Mouse (Mus musculus) thymus, adult 2 months (tissue): ENCODE data around the gene Ptpn11.

Experiments
- CTCF ChIP-seq: fragments of 200-500 bp; IDR thresholded peaks from 2 replicates; pipeline ENCODE4 v1.5.1; 2012; ENCODE audit warnings: mild to moderate bottlenecking, control low read depth, low read length, moderate library complexity, borderline replicate concordance; ENCODE audit not compliant: control insufficient read depth, poor library complexity, insufficient read depth; ENCODE audit errors: extremely low read depth
- POLR2A ChIP-seq: fragments of 200-500 bp; IDR thresholded peaks from 2 replicates; pipeline ENCODE4 v1.6.1; 2012; ENCODE audit warnings: mild to moderate bottlenecking, low read length, control low read depth, moderate library complexity; ENCODE audit not compliant: control insufficient read depth, poor library complexity, insufficient read depth; ENCODE audit errors: extremely low read depth

DNA sequence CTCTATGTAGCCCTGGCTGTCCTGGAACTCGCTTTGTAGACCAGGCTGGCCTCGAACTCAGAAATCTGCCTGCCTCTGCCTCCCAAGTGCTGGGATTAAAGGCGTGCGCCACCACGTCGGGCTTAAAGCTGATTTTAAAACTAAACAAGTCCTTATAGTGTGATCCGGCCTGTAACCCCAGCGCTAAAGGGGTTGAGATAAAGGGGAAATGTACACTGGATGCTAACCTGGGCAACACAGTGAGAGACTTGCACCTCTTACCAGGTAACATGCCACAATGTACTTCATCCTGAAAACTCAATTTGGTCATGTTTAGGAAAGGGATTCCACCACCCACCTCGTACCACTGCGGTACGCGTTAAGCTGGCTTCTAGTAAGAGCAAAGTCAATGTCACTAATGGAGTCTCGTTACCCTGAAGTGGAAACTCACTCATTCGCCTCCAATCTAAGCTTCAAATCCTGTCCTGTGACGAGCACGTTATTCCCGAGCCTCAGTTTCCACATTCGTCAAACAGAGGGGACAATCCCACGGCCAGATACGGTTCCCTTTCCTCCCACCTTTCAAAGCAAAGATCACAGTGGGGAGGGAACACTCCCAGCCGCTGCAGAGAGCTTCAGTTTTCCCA is 874 bp downstream of the Ptpn11 start:
- no peak for TF ChIP-seq CTCF
- no peak for TF ChIP-seq POLR2A
